Mouse (Mus musculus) liver, embryonic 16.5 days (tissue): ENCODE results near the gene Rpl3. TPM values are rescaled to one million over a fixed set of nuclear protein-coding genes. Genes with fewer than 3 reads are reported as not detected.

Experiments
- ATAC-seq: fragments of 200-750 bp; cut with Nextera tagmentation; 2 replicates; pipeline ENCODE4 v1.8.0; 2017; ENCODE audit warnings: low read depth, mild to moderate bottlenecking, moderate number of reproducible peaks, moderate library complexity
- H3K27ac ChIP-seq: fragments of 300-500 bp; sonication (generic); 2 replicates; pipeline ENCODE4 v1.5.1; 2014; ENCODE audit warnings: mild to moderate bottlenecking, low read length
- H3K27me3 ChIP-seq: fragments of 300-500 bp; sonication (generic); 2 replicates; pipeline ENCODE4 v1.6.1; 2014; ENCODE audit warnings: low read depth, low read length, mixed read lengths; ENCODE audit not compliant: control insufficient read depth, insufficient read depth
- H3K36me3 ChIP-seq: fragments of 300-500 bp; sonication (generic); 2 replicates; pipeline ENCODE4 v1.6.1; 2014; ENCODE audit warnings: mild to moderate bottlenecking; ENCODE audit not compliant: control insufficient read depth, insufficient read depth
- H3K4me1 ChIP-seq: fragments of 300-500 bp; sonication (generic); 2 replicates; pipeline ENCODE4 v1.6.1; 2014; ENCODE audit warnings: low read depth, low read length, mixed read lengths; ENCODE audit not compliant: control insufficient read depth
- H3K4me2 ChIP-seq: fragments of 300-500 bp; sonication (generic); 2 replicates; pipeline ENCODE4 v1.6.1; 2014; ENCODE audit warnings: low read depth, low read length, mixed read lengths
- H3K4me3 ChIP-seq: fragments of 300-500 bp; sonication (generic); 2 replicates; pipeline ENCODE4 v1.5.1; 2014; ENCODE audit warnings: low read depth, mild to moderate bottlenecking, low read length
- H3K9ac ChIP-seq: fragments of 300-500 bp; sonication (generic); 2 replicates; pipeline ENCODE4 v1.6.1; 2014; ENCODE audit warnings: low read depth, low read length
- H3K9me3 ChIP-seq: fragments of 300-500 bp; sonication (generic); replicated peaks from 2 replicates; pipeline ENCODE4 v1.6.1; 2016; ENCODE audit warnings: low read length; ENCODE audit not compliant: control insufficient read depth
- WGBS: fragments of 180-500 bp; shearing (Covaris S2); extraction: QIAGEN DNeasy Blood & Tissue Kit; methylation state at CpG from one replicate; pipeline ENCODE4 v1.1.7; 2014; ENCODE audit not compliant: insufficient replicate concordance; 5-methylcytosine and 5-hydroxymethylcytosine counted together
- microRNA-seq: library from miRNA; unstranded; fragments of <30 nt; microRNA quantifications from one replicate; pipeline ENCODE4, GENCODE M21; 2016
- polyA plus RNA-seq: library from polyadenylated mRNA; unstranded; fragments of >200 nt; fragmentation: Nextera tagmentation; extraction: Ambion mirVana; gene quantifications from 2 replicates; pipeline ENCODE4 v1.2.1, GENCODE M21; 2015

The Rpl3 gene
- polyA plus RNA-seq, 1 experiment from 2014 or later = 481 TPM

DNA sequence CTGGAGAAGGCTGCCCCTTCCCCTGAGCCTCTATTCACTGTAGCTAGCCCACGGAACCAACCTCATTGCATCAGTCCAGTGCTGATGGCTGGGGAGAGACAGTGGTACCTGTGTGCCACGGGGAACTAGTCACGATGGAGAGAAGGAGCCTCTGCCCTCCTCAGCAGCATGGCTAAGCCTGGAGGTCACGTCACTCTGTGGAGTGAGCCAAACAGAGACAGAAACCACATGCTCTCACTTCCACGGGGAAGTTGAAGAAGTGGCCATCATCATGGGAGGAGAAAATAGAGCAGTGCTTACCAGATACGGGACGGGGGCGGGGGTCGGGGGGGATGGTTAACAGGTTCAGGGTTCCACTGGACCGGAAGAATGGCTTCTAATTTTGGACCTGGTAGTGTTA lies 61.3 kb downstream of the Rpl3 start:
- no peak overlapping the region for H3K9ac ChIP-seq
- H3K4me3 ChIP-seq = no peak overlapping the region
- H3K36me3 ChIP-seq = no peaks in the 10 kb centered on the region
- no peak overlapping the region for H3K4me2 ChIP-seq
- ATAC-seq = no peak
- H3K4me1 ChIP-seq = no peaks in the 10 kb centered on the region
- peaks cover 4% of the 10 kb centered on the region; the same call in 1 of the 2 replicates for H3K9me3 ChIP-seq
- H3K27me3 ChIP-seq = no peaks in the 10 kb centered on the region
- 54% methylated on average over 10 of the region's 10 CpGs for WGBS
- H3K27ac ChIP-seq = no peak overlapping the region

DNA sequence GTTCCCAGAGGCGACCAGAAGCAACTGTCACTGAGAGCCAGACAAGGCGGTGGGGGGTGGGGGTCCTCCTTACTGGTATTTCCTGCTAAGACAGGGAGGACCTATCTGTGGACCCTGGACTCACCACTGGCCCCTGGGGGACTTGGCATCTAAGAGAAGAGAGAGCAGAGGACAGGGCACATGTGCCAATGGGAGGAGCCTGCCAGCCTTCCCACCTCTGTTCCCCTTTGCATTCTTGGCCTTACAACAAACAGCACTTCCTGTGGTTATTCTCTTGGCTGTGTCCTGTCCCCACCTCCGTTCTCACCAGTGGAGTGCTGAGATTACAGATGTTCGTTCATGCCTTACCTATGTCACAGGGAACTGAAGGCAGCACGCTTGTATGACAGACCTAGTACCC lies 62.8 kb downstream of the Rpl3 start:
- no peak overlapping the region for H3K9ac ChIP-seq
- 31% methylated on average over 5 of the region's 5 CpGs for WGBS
- ATAC-seq = no peak
- H3K4me3 ChIP-seq = no peak overlapping the region
- H3K27ac ChIP-seq = no peak overlapping the region
- no peak overlapping the region for H3K4me2 ChIP-seq
- no peaks in the 10 kb centered on the region for H3K36me3 ChIP-seq
- H3K9me3 ChIP-seq = peaks cover 4% of the 10 kb centered on the region; the same call in 1 of the 2 replicates
- no peaks in the 10 kb centered on the region for H3K4me1 ChIP-seq
- H3K27me3 ChIP-seq = no peaks in the 10 kb centered on the region

Small RNA genes lying within 50 kb of the gene (microRNA-seq; reads per million reads assigned to microRNA genes)
- gene Snord43 = 71.1 reads per million, percentile 50 among the genes with 10 or more reads in this experiment

Other genes starting within 250 kb of the Rpl3 start
- gene Apobec3, start 200.2 kb downstream of the Rpl3 start, polyA plus RNA-seq = 33.1 and 35.2 TPM in 2 replicates
- 1.2 TPM in 2 replicates for gene Cbx7, start 120.7 kb downstream of the Rpl3 start, polyA plus RNA-seq
- gene Pdgfb, start 76.9 kb downstream of the Rpl3 start, polyA plus RNA-seq = 0.40 and 0.47 TPM in 2 replicates
- 11.3 and 12.7 TPM in 2 replicates for gene Syngr1, start 534 bp downstream of the Rpl3 start, polyA plus RNA-seq
- 11.3 and 12.2 TPM in 2 replicates for gene Tab1, start 41.3 kb upstream of the Rpl3 start, polyA plus RNA-seq
- gene Mgat3, start 81.9 kb upstream of the Rpl3 start, polyA plus RNA-seq = 0.36 and 0.55 TPM in 2 replicates
- 14.4 and 16.0 TPM in 2 replicates for gene Mief1, start 142.2 kb upstream of the Rpl3 start, polyA plus RNA-seq
- gene AC140267.1, start 144.0 kb upstream of the Rpl3 start, polyA plus RNA-seq = not detected in 2 replicates
- gene Atf4, start 163.3 kb upstream of the Rpl3 start, polyA plus RNA-seq = 138 and 139 TPM in 2 replicates
- gene Rps19bp1, start 172.4 kb upstream of the Rpl3 start, polyA plus RNA-seq = 21.2 and 24.9 TPM in 2 replicates
- not detected in 2 replicates for gene Cacna1i, start 195.4 kb upstream of the Rpl3 start, polyA plus RNA-seq